Mouse (Mus musculus) lung, postnatal 10 days (tissue): ENCODE data around the gene Nipsnap3a.

Experiments used
- DNase-seq: peaks from one replicate; pipeline ENCODE4 v3.0.0; 2021

Nipsnap3a gene

GRCm38 (mm10) chr4:52989248-52989647 is at the start of gene Nipsnap3a:
Nipsnap3a (plus strand) TSS chr4:52989272.
- DNase-seq = peak; percentile 15

GRCm38 (mm10) chr4:52946665-52947064 is 42.4 kb upstream of the Nipsnap3a start:
- no peak for DNase-seq

GRCm38 (mm10) chr4:52949005-52949404 is 40.1 kb upstream of the Nipsnap3a start:
- no peak for DNase-seq

GRCm38 (mm10) chr4:52958693-52959092 is 30.4 kb upstream of the Nipsnap3a start:
- DNase-seq = peak; percentile 25

- DNase-seq = no peak
Observed at GRCm38 (mm10) chr4:52964247-52964646, 24.8 kb upstream of the Nipsnap3a start, which contains the start of gene Olfr270. Olfr270 (plus strand) TSS chr4:52964547.

GRCm38 (mm10) chr4:52985216-52985615 is 3.9 kb upstream of the Nipsnap3a start:
- DNase-seq = peak; percentile 13

GRCm38 (mm10) chr4:52986266-52986665 is 2.8 kb upstream of the Nipsnap3a start:
- no peak for DNase-seq

GRCm38 (mm10) chr4:52999449-52999848 is 10.4 kb downstream of the Nipsnap3a start:
- no peak for DNase-seq

GRCm38 (mm10) chr4:53000154-53000553 is 11.1 kb downstream of the Nipsnap3a start:
- no peak for DNase-seq

- no peak for DNase-seq
Observed at GRCm38 (mm10) chr4:53009183-53009582, 20.1 kb downstream of the Nipsnap3a start.

GRCm38 (mm10) chr4:53009871-53010270 is 20.8 kb downstream of the Nipsnap3a start:
- DNase-seq = no peak

GRCm38 (mm10) chr4:53011732-53012361 is 22.8 kb downstream of the Nipsnap3a start, which contains the start of gene Nipsnap3b:
Nipsnap3b (plus strand) TSS chr4:53011880.
- DNase-seq = peak; percentile 99

GRCm38 (mm10) chr4:53014421-53014820 is 25.3 kb downstream of the Nipsnap3a start:
- DNase-seq = no peak

GRCm38 (mm10) chr4:53015024-53015423 is 26.0 kb downstream of the Nipsnap3a start:
- no peak for DNase-seq

- DNase-seq = no peak
Observed at GRCm38 (mm10) chr4:53018392-53018791, 29.3 kb downstream of the Nipsnap3a start.

GRCm38 (mm10) chr4:53023189-53023925 is 34.3 kb downstream of the Nipsnap3a start:
- no peak for DNase-seq

GRCm38 (mm10) chr4:53024397-53024796 is 35.3 kb downstream of the Nipsnap3a start:
- no peak for DNase-seq

- no peak for DNase-seq
Observed at GRCm38 (mm10) chr4:53027811-53028210, 38.7 kb downstream of the Nipsnap3a start.

- DNase-seq = peak; percentile 41
Observed at GRCm38 (mm10) chr4:53030326-53030948, 41.4 kb downstream of the Nipsnap3a start.

GRCm38 (mm10) chr4:53043819-53044218 is 54.7 kb downstream of the Nipsnap3a start:
- DNase-seq = no peak

GRCm38 (mm10) chr4:53045807-53046206 is 56.7 kb downstream of the Nipsnap3a start:
- no peak for DNase-seq

GRCm38 (mm10) chr4:53046238-53047022 is 57.4 kb downstream of the Nipsnap3a start:
- no peak for DNase-seq
